Mouse (Mus musculus): Measurements from ENCODE around the gene Lim2.
"Not testable (repeated sequence)": the region's sequence is repeated elsewhere in the genome, so short reads cannot be mapped to it uniquely, and the experiment has no call there.

Lim2 gene

GRCm38 (mm10) chr7:43427406-43427805, at the start of gene Lim2:
Lim2 (plus strand) TSS chr7:43427670.
- no peak for DNase-seq (ENCODE audit: low spot score)

GRCm38 (mm10) chr7:43378226-43378625, 49.2 kb upstream of the Lim2 start:
- DNase-seq (ENCODE audit: low spot score) = peak; percentile 7

- DNase-seq (ENCODE audit: low spot score) = peak; percentile 31
Observed at GRCm38 (mm10) chr7:43392349-43393121, 34.9 kb upstream of the Lim2 start.

GRCm38 (mm10) chr7:43399501-43399900, 28.0 kb upstream of the Lim2 start:
- DNase-seq (ENCODE audit: low spot score) = no peak

GRCm38 (mm10) chr7:43402718-43403117, 24.8 kb upstream of the Lim2 start:
- no peak for DNase-seq (ENCODE audit: low spot score)

GRCm38 (mm10) chr7:43407573-43407972, 19.9 kb upstream of the Lim2 start:
- no peak for DNase-seq (ENCODE audit: low spot score)

- DNase-seq (ENCODE audit: low spot score) = no peak
Observed at GRCm38 (mm10) chr7:43408131-43408553, 19.3 kb upstream of the Lim2 start, which contains the start of gene Siglecg. Siglecg (plus strand) TSS chr7:43408204.

GRCm38 (mm10) chr7:43409084-43409483, 18.4 kb upstream of the Lim2 start:
- DNase-seq (ENCODE audit: low spot score) = no peak

GRCm38 (mm10) chr7:43411724-43412123, 15.7 kb upstream of the Lim2 start:
- DNase-seq (ENCODE audit: low spot score) = not testable (repeated sequence)

- no peak for DNase-seq (ENCODE audit: low spot score)
Observed at GRCm38 (mm10) chr7:43417298-43417697, 10.2 kb upstream of the Lim2 start.

GRCm38 (mm10) chr7:43422995-43423617, 4.4 kb upstream of the Lim2 start:
- peak; percentile 82 for DNase-seq (ENCODE audit: low spot score)

- no peak for DNase-seq (ENCODE audit: low spot score)
Observed at GRCm38 (mm10) chr7:43423991-43424625, 3.4 kb upstream of the Lim2 start.

GRCm38 (mm10) chr7:43429500-43429899, 2.0 kb downstream of the Lim2 start:
- DNase-seq (ENCODE audit: low spot score) = no peak

- DNase-seq (ENCODE audit: low spot score) = no peak
Observed at GRCm38 (mm10) chr7:43432891-43433290, 5.4 kb downstream of the Lim2 start.

- no peak for DNase-seq (ENCODE audit: low spot score)
Observed at GRCm38 (mm10) chr7:43434676-43435075, 7.2 kb downstream of the Lim2 start.

GRCm38 (mm10) chr7:43436341-43437255, 9.1 kb downstream of the Lim2 start, which contains the start of gene Nkg7:
Nkg7 (plus strand) TSS chr7:43437073.
- no peak for DNase-seq (ENCODE audit: low spot score)

GRCm38 (mm10) chr7:43438611-43439010, 11.1 kb downstream of the Lim2 start:
- no peak for DNase-seq (ENCODE audit: low spot score)

- DNase-seq (ENCODE audit: low spot score) = no peak
Observed at GRCm38 (mm10) chr7:43440482-43440881, 13.0 kb downstream of the Lim2 start, which contains the start of gene Cldnd2. Cldnd2 (plus strand) TSS chr7:43440782.

- DNase-seq (ENCODE audit: low spot score) = no peak
Observed at GRCm38 (mm10) chr7:43441071-43441470, 13.6 kb downstream of the Lim2 start.

- DNase-seq (ENCODE audit: low spot score) = no peak
Observed at GRCm38 (mm10) chr7:43442684-43443083, 15.2 kb downstream of the Lim2 start.

GRCm38 (mm10) chr7:43443126-43443916, 15.9 kb downstream of the Lim2 start:
- DNase-seq (ENCODE audit: low spot score) = peak; percentile 90

Data from lung, postnatal 25 days (tissue).